ENCODE assay signal across 31 mouse cellular contexts in genomic region chr12:88730720-88731119, GRCm38 (mm10). TPM values are rescaled to one million over a fixed set of nuclear protein-coding genes. Genes with fewer than 3 reads are reported as not detected.
DNase-seq lines count a peak whose midpoint lies in the region; ATAC-seq lines count a peak whose summit lies in the region.
"Had no signal": no experiment of that assay in that cellular context is flagged by ENCODE, and none has a peak within 500 bp of the region (broad histone marks: within the 10 kb centered on the region; RNA-seq: fewer than 3 reads in every experiment).

No protein-coding gene starts in this region.

- no peak overlapping the region for H3K4me2 ChIP-seq in limb, embryonic 11.5 days (ENCODE audit: low read depth, severe bottlenecking)
- no peak overlapping the region for H3K4me2 ChIP-seq in midbrain, embryonic 15.5 days
- H3K4me2 ChIP-seq: forebrain, embryonic 15.5 days; heart, embryonic 13.5 days; hindbrain, embryonic 14.5 days; liver, embryonic 15.5 days; lung, embryonic 15.5 days; midbrain, embryonic 12.5 days; neural tube, embryonic 15.5 days had no signal

- no peaks in the 10 kb centered on the region for H3K9me3 ChIP-seq in limb, embryonic 11.5 days (ENCODE audit: control insufficient read depth, low read length)
- no peaks in the 10 kb centered on the region for H3K9me3 ChIP-seq in limb, embryonic 10.5 days (replicated peaks)
- no peaks in the 10 kb centered on the region for H3K9me3 ChIP-seq in embryonic facial prominence, embryonic 10.5 days
- H3K9me3 ChIP-seq in midbrain, embryonic 15.5 days = no peaks in the 10 kb centered on the region
- H3K9me3 ChIP-seq: forebrain, embryonic 15.5 days; heart, embryonic 13.5 days; liver, embryonic 15.5 days; lung, embryonic 15.5 days; midbrain, embryonic 12.5 days; neural tube, embryonic 15.5 days had no signal

- no peak overlapping the region for H3K4me3 ChIP-seq in limb, embryonic 11.5 days (ENCODE audit: low read depth, low read length)
- H3K4me3 ChIP-seq in limb, embryonic 10.5 days = no peak overlapping the region
- no peak overlapping the region for H3K4me3 ChIP-seq in embryonic facial prominence, embryonic 10.5 days
- H3K4me3 ChIP-seq in midbrain, embryonic 15.5 days = no peak overlapping the region
- H3K4me3 ChIP-seq: forebrain, embryonic 15.5 days; gastrocnemius, adult 2 months; heart, adult 2 months; heart, embryonic 13.5 days; layer of hippocampus, adult 2 months; liver, embryonic 15.5 days; lung, embryonic 15.5 days; midbrain, embryonic 12.5 days; neural tube, embryonic 15.5 days had no signal

- no peaks in the 10 kb centered on the region for H3K4me1 ChIP-seq in limb, embryonic 11.5 days (ENCODE audit: control insufficient read depth, insufficient read depth, low read length)
- H3K4me1 ChIP-seq in limb, embryonic 10.5 days = no peaks in the 10 kb centered on the region
- H3K4me1 ChIP-seq in embryonic facial prominence, embryonic 10.5 days = no peaks in the 10 kb centered on the region
- 0 out of 2 replicates have a peak, but pooled peaks cover 7% of the 10 kb centered on the region for H3K4me1 ChIP-seq in midbrain, embryonic 15.5 days
- H3K4me1 ChIP-seq: heart, embryonic 13.5 days; liver, embryonic 15.5 days; lung, embryonic 15.5 days; midbrain, embryonic 12.5 days had no signal

- H3K9ac ChIP-seq in limb, embryonic 11.5 days (ENCODE audit: low read length) = no peak overlapping the region
- no peak overlapping the region for H3K9ac ChIP-seq in midbrain, embryonic 15.5 days
- H3K9ac ChIP-seq: forebrain, embryonic 15.5 days; heart, embryonic 13.5 days; hindbrain, embryonic 14.5 days; liver, embryonic 15.5 days; lung, embryonic 15.5 days; midbrain, embryonic 12.5 days; neural tube, embryonic 15.5 days had no signal

- 35% methylated on average over 2 of the region's 2 CpGs for WGBS in limb, embryonic 11.5 days
- 60% methylated on average over 2 of the region's 2 CpGs for WGBS in limb, embryonic 10.5 days
- WGBS in embryonic facial prominence, embryonic 10.5 days = 56% methylated on average over 2 of the region's 2 CpGs
- 49% methylated on average over 2 of the region's 2 CpGs for WGBS in midbrain, embryonic 15.5 days

- DNase-seq in limb, embryonic 11.5 days (ENCODE audit: low spot score) = peak; percentile 22
- no peak for DNase-seq in limb, embryonic 10.5 days (ENCODE audit: low spot score)
- peak; percentile 6 for DNase-seq in R1 (ENCODE audit: low read depth, low spot score)
- DNase-seq in embryonic facial prominence, embryonic 10.5 days (ENCODE audit: low spot score) = peak; percentile 17
- DNase-seq in frontal cortex, postnatal 36 days (ENCODE audit: low spot score in 2 of 2) = no peak
- no peak for DNase-seq in liver
- DNase-seq: adrenal gland, adult 2 months; adrenal gland, postnatal 36 days; cerebellum, adult 18-20 months; cerebellum, postnatal 10 days; gastrocnemius, adult 2 months; gastrocnemius, postnatal 36 days; heart, adult 2 months; heart, postnatal 10 days; kidney, adult 18-20 months; kidney, postnatal 36 days; left cerebral cortex, postnatal 4 days; lung, postnatal 36 days; retina, postnatal 1 day; right cerebral cortex, postnatal 14 days; thymus, postnatal 14 days had no signal

- no peaks in the 10 kb centered on the region for H3K27me3 ChIP-seq in limb, embryonic 11.5 days (ENCODE audit: control insufficient read depth, insufficient read depth, low read length)
- no peaks in the 10 kb centered on the region for H3K27me3 ChIP-seq in limb, embryonic 10.5 days (ENCODE audit: low read depth, poor library complexity, severe bottlenecking)
- no peaks in the 10 kb centered on the region for H3K27me3 ChIP-seq in embryonic facial prominence, embryonic 10.5 days (replicated peaks; ENCODE audit: low read depth, poor library complexity, severe bottlenecking)
- no peaks in the 10 kb centered on the region for H3K27me3 ChIP-seq in midbrain, embryonic 15.5 days (replicated peaks)
- H3K27me3 ChIP-seq: forebrain, embryonic 15.5 days; heart, embryonic 13.5 days; liver, embryonic 15.5 days; lung, embryonic 15.5 days; midbrain, embryonic 12.5 days; neural tube, embryonic 15.5 days had no signal

- H3K36me3 ChIP-seq in limb, embryonic 11.5 days (ENCODE audit: control insufficient read depth, insufficient read depth, low read length) = no peaks in the 10 kb centered on the region
- H3K36me3 ChIP-seq in limb, embryonic 10.5 days = no peaks in the 10 kb centered on the region
- no peaks in the 10 kb centered on the region for H3K36me3 ChIP-seq in embryonic facial prominence, embryonic 10.5 days (replicated peaks)
- H3K36me3 ChIP-seq in midbrain, embryonic 15.5 days (replicated peaks) = no peaks in the 10 kb centered on the region
- H3K36me3 ChIP-seq: forebrain, embryonic 15.5 days; heart, embryonic 13.5 days; liver, embryonic 15.5 days; lung, embryonic 15.5 days; midbrain, embryonic 12.5 days; neural tube, embryonic 15.5 days had no signal

- no peak for ATAC-seq in limb, embryonic 11.5 days (ENCODE audit: insufficient number of reproducible peaks, low FRiP score, low TSS enrichment, low read depth)
- ATAC-seq in midbrain, embryonic 15.5 days (replicated peaks) = no peak
- ATAC-seq: CD4-positive, CD25-positive, alpha-beta regulatory T cell, adult 4 months; forebrain, embryonic 15.5 days had no signal

- H3K27ac ChIP-seq in limb, embryonic 11.5 days (replicated peaks; ENCODE audit: low read depth, low read length) = no peak overlapping the region
- H3K27ac ChIP-seq in limb, embryonic 10.5 days = no peak overlapping the region
- H3K27ac ChIP-seq in embryonic facial prominence, embryonic 10.5 days (replicated peaks) = no peak overlapping the region
- no peak overlapping the region for H3K27ac ChIP-seq in midbrain, embryonic 15.5 days
- H3K27ac ChIP-seq: forebrain, embryonic 15.5 days; gastrocnemius, adult 2 months; heart, adult 2 months; heart, embryonic 13.5 days; hindbrain, embryonic 14.5 days; layer of hippocampus, adult 2 months; liver, embryonic 15.5 days; lung, embryonic 15.5 days; midbrain, embryonic 12.5 days; neural tube, embryonic 15.5 days had no signal

RNA-seq across cellular contexts. Expression of gene Nrxn3, which starts 8.0 kb away (rescaled TPM):
- polyA plus RNA-seq in limb, embryonic 11.5 days (2014; fragmentation: Nextera tagmentation; extraction: Ambion mirVana) = 0.30 and 0.31 TPM in 2 replicates
- 0.41 and 0.48 TPM in 2 replicates for polyA plus RNA-seq in limb, embryonic 10.5 days (2016; fragmentation: Nextera tagmentation; extraction: Ambion mirVana)
- 3.5 and 4.4 TPM in 2 replicates for polyA plus RNA-seq in embryonic facial prominence, embryonic 10.5 days (2016; fragmentation: Nextera tagmentation; extraction: Ambion mirVana)
- 86.9 and 94.3 TPM in 2 replicates for polyA plus RNA-seq in midbrain, embryonic 15.5 days (2015; fragmentation: Nextera tagmentation; extraction: Ambion mirVana)
- polyA plus RNA-seq: CD4-positive, CD25-positive, alpha-beta regulatory T cell, adult 4 months; heart, adult 2 months had no signal

Comparison
In these comparisons a context has a peak if more than half of its experiments do, and no peak if none do; other contexts are left out.
1. DNase-seq: peak in limb, embryonic 11.5 days (single experiment), R1 (single experiment) and embryonic facial prominence, embryonic 10.5 days (single experiment); none in limb, embryonic 10.5 days (single experiment), frontal cortex, postnatal 36 days (0 of 2) and liver (single experiment).
2. RNA of gene Nrxn3, which starts 8.0 kb away (polyA plus RNA-seq): 86.9 to 94.3 TPM in midbrain, embryonic 15.5 days; 3.5 to 4.4 TPM in embryonic facial prominence, embryonic 10.5 days, 0.41 to 0.48 TPM in limb, embryonic 10.5 days and 0.30 to 0.31 TPM in limb, embryonic 11.5 days; every median in the first group is over 10 times any median in the second.